Mouse (Mus musculus) megakaryocyte, adult 5-6 weeks (primary cell): ENCODE measurements around the gene Csrnp3. TPM values are rescaled to one million over a fixed set of nuclear protein-coding genes. Genes with fewer than 3 reads are reported as not detected.

Experiments
- ATAC-seq: 2 replicates; pipeline ENCODE4 v1.8.0; 2016; ENCODE audit warnings: mild to moderate bottlenecking, inconsistent platforms; ENCODE audit not compliant: poor library complexity, severe bottlenecking
- total RNA-seq, 2 experiments: library from RNA; stranded (forward) in 1 of 2; stranded (reverse) in 1 of 2; fragments of 153-499, 151-499 nt in 1 of 2; fragments of 221-1000, 200-1000 nt in 1 of 2; gene quantifications; 2 replicates each; pipeline versions ENCODE4 v1.2.3 to v1.2.4; 2015 to 2017

Csrnp3 gene
- total RNA-seq, 2 experiments from 2014 or later, result not detected

GRCm38 (mm10) chr2:66008995-66009654 lies 163.6 kb downstream of the Csrnp3 start:
- no peak for ATAC-seq

- ATAC-seq, result no peak
Observed at GRCm38 (mm10) chr2:66009677-66010076, 164.1 kb downstream of the Csrnp3 start.

GRCm38 (mm10) chr2:66018711-66019110 lies 173.1 kb downstream of the Csrnp3 start:
- ATAC-seq, result no peak

- ATAC-seq, result no peak
Observed at GRCm38 (mm10) chr2:66019235-66019634, 173.7 kb downstream of the Csrnp3 start.

- ATAC-seq, result no peak
Observed at GRCm38 (mm10) chr2:66023419-66023818, 177.9 kb downstream of the Csrnp3 start.

GRCm38 (mm10) chr2:66024837-66025236 lies 179.3 kb downstream of the Csrnp3 start:
- no peak for ATAC-seq

- no peak for ATAC-seq
Observed at GRCm38 (mm10) chr2:66028812-66029211, 183.2 kb downstream of the Csrnp3 start.

GRCm38 (mm10) chr2:66034907-66035679 lies 189.5 kb downstream of the Csrnp3 start:
- ATAC-seq, result no peak

- no peak for ATAC-seq
Observed at GRCm38 (mm10) chr2:66040611-66041010, 195.0 kb downstream of the Csrnp3 start.

- ATAC-seq, result no peak
Observed at GRCm38 (mm10) chr2:66041203-66041916, 195.8 kb downstream of the Csrnp3 start.

- no peak for ATAC-seq
Observed at GRCm38 (mm10) chr2:66041917-66042419, 196.4 kb downstream of the Csrnp3 start.

GRCm38 (mm10) chr2:66043441-66044404 lies 198.2 kb downstream of the Csrnp3 start:
- ATAC-seq, result no peak

GRCm38 (mm10) chr2:66044405-66045089 lies 199.0 kb downstream of the Csrnp3 start:
- no peak for ATAC-seq

- ATAC-seq, result no peak
Observed at GRCm38 (mm10) chr2:66063291-66063690, 217.7 kb downstream of the Csrnp3 start.

GRCm38 (mm10) chr2:66069454-66069853 lies 223.9 kb downstream of the Csrnp3 start:
- ATAC-seq, result no peak

GRCm38 (mm10) chr2:66080731-66081130 lies 235.2 kb downstream of the Csrnp3 start:
- ATAC-seq, result no peak
